Mouse (Mus musculus) liver, embryonic 14.5 days (tissue): ENCODE data around the gene Ankrd10. TPM values are rescaled to one million over a fixed set of nuclear protein-coding genes. Genes with fewer than 3 reads are reported as not detected.

ENCODE experiments used
- ATAC-seq: fragments of 200-750 bp; cut with Nextera tagmentation; 2 replicates; pipeline ENCODE4 v1.8.0; 2017; ENCODE audit warnings: moderate number of reproducible peaks, mild to moderate bottlenecking, moderate library complexity; ENCODE audit not compliant: insufficient read depth
- DNase-seq, 3 experiments: peaks; one replicate each; pipeline ENCODE4 v3.0.0-alpha.2; 2012 to 2013; ENCODE audit warnings: low read depth in 3 of 3, low spot score in 3 of 3
- H3K27ac ChIP-seq: fragments of 300-500 bp; sonication (generic); 2 replicates; pipeline ENCODE4 v1.5.1; 2014; ENCODE audit warnings: moderate library complexity, mild to moderate bottlenecking, control low read depth, inconsistent platforms
- H3K27me3 ChIP-seq: fragments of 300-500 bp; sonication (generic); 2 replicates; pipeline ENCODE4 v1.6.1; 2014; ENCODE audit warnings: mild to moderate bottlenecking, low read length, moderate library complexity; ENCODE audit not compliant: control insufficient read depth, insufficient read depth
- H3K36me3 ChIP-seq: fragments of 300-500 bp; sonication (generic); replicated peaks from 2 replicates; pipeline ENCODE4 v1.6.1; 2014; ENCODE audit warnings: low read depth; ENCODE audit not compliant: control insufficient read depth, insufficient read depth
- H3K4me1 ChIP-seq, 2 experiments: fragments of 200-500 bp in 1 of 2; fragments of 300-500 bp in 1 of 2; sonication (generic) in 1 of 2; replicated peaks; 2 replicates each; pipeline ENCODE4 v1.6.1; 2012 to 2014; ENCODE audit warnings: antibody characterized with exemption in 1 of 2, inconsistent platforms in 1 of 2, low read length in 1 of 2; ENCODE audit not compliant: control insufficient read depth in 2 of 2, insufficient read depth in 2 of 2
- H3K4me2 ChIP-seq: fragments of 300-500 bp; sonication (generic); 2 replicates; pipeline ENCODE4 v1.6.1; 2014; ENCODE audit warnings: low read depth, mild to moderate bottlenecking, control low read depth, moderate library complexity
- H3K4me3 ChIP-seq, 2 experiments: fragments of 200-500 bp in 1 of 2; fragments of 300-500 bp in 1 of 2; sonication (generic) in 1 of 2; 2 replicates each; pipeline ENCODE4 v1.5.1; 2012 to 2014; ENCODE audit warnings: low read depth in 2 of 2, low read length in 2 of 2, mild to moderate bottlenecking in 2 of 2, control low read depth in 1 of 2, inconsistent platforms in 1 of 2, moderate library complexity in 1 of 2; ENCODE audit not compliant: insufficient read depth in 1 of 2
- H3K9ac ChIP-seq: fragments of 300-500 bp; sonication (generic); replicated peaks from 2 replicates; pipeline ENCODE4 v1.6.1; 2014; ENCODE audit warnings: mild to moderate bottlenecking, control low read depth, moderate library complexity
- H3K9me3 ChIP-seq: fragments of 300-500 bp; sonication (generic); 2 replicates; pipeline ENCODE4 v1.6.1; 2016; ENCODE audit warnings: low read length, mixed read lengths; ENCODE audit not compliant: control insufficient read depth
- CTCF ChIP-seq: IDR thresholded peaks from 2 replicates; pipeline ENCODE4 v1.5.1; 2016; ENCODE audit warnings: antibody characterized with exemption, low read depth, control low read depth
- EP300 ChIP-seq: IDR thresholded peaks from 2 replicates; pipeline ENCODE4 v1.6.1; 2016; ENCODE audit warnings: antibody characterized with exemption, low read depth
- WGBS: fragments of 180-500 bp; shearing (Covaris S2); extraction: QIAGEN DNeasy Blood & Tissue Kit; methylation state at CpG from one replicate; pipeline ENCODE4 v1.1.7; 2014; ENCODE audit not compliant: insufficient replicate concordance; 5-methylcytosine and 5-hydroxymethylcytosine counted together
- polyA plus RNA-seq, 2 experiments: library from polyadenylated mRNA; depleted of rRNA in 1 of 2; stranded (reverse) in 1 of 2; unstranded in 1 of 2; fragments of >200 nt; fragmentation: Nextera tagmentation in 1 of 2; extraction: Ambion mirVana in 1 of 2; gene quantifications; 2 replicates each; pipeline versions ENCODE4 v1.2.1 to v1.2.3; 2012 to 2014

Ankrd10 gene
- polyA plus RNA-seq, 2 experiments: 17.6 to 24.8 TPM

GRCm38 (mm10) chr8:11628506-11629132 lies 6.9 kb downstream of the Ankrd10 start:
- H3K4me1 ChIP-seq: peaks cover 5 to 7% of the 10 kb centered on the region in 2 experiments; a peak in 3 of 4 replicates
- no peaks in the 10 kb centered on the region for H3K9me3 ChIP-seq
- no peak for TF ChIP-seq EP300
- TF ChIP-seq CTCF: no peak
- no peak overlapping the region for H3K4me3 ChIP-seq
- H3K27me3 ChIP-seq: no peaks in the 10 kb centered on the region
- no peak for ATAC-seq
- no peak overlapping the region for H3K4me2 ChIP-seq
- WGBS: 76% methylated on average over 7 of the region's 7 CpGs
- no peak for DNase-seq
- no peak overlapping the region for H3K27ac ChIP-seq
- no peak overlapping the region for H3K9ac ChIP-seq
- peaks cover 55% of the 10 kb centered on the region for H3K36me3 ChIP-seq

GRCm38 (mm10) chr8:11627717-11628116 lies 7.8 kb downstream of the Ankrd10 start:
- Histone ChIP-seq H3K27me3 (no peaks in the 10 kb centered on the region), H3K9ac (no peak overlapping the region), H3K4me3 (no peak overlapping the region), H3K4me1 (0 out of 4 replicates have a peak, but pooled peaks cover 0 to under 1% of the 10 kb centered on the region in 2 experiments), H3K4me2 (no peak overlapping the region), H3K9me3 (no peaks in the 10 kb centered on the region), H3K36me3 (peaks cover 56% of the 10 kb centered on the region), H3K27ac (no peak overlapping the region)
- no peak for TF ChIP-seq EP300
- no peak for TF ChIP-seq CTCF
- 78% methylated on average over 9 of the region's 9 CpGs for WGBS
- ATAC-seq: no peak
- no peak for DNase-seq

GRCm38 (mm10) chr8:11625084-11625483 lies 10.5 kb downstream of the Ankrd10 start:
- DNase-seq: no peak
- Histone ChIP-seq H3K27ac (no peak overlapping the region), H3K4me2 (no peak overlapping the region), H3K9ac (no peak overlapping the region), H3K36me3 (peaks cover 37% of the 10 kb centered on the region), H3K27me3 (no peaks in the 10 kb centered on the region), H3K4me1 (no peaks in the 10 kb centered on the region), H3K4me3 (no peak overlapping the region), H3K9me3 (no peaks in the 10 kb centered on the region)
- ATAC-seq: no peak
- TF ChIP-seq CTCF (no peak), EP300 (no peak)
- WGBS: 50% methylated on average over 4 of the region's 4 CpGs

GRCm38 (mm10) chr8:11619091-11619490 lies 16.5 kb downstream of the Ankrd10 start:
- H3K4me1 ChIP-seq: no peaks in the 10 kb centered on the region
- TF ChIP-seq EP300 (no peak), CTCF (no peak)
- DNase-seq (no peak), ATAC-seq (no peak)
- H3K27ac ChIP-seq: no peak overlapping the region
- H3K27me3 ChIP-seq: no peaks in the 10 kb centered on the region
- no peaks in the 10 kb centered on the region for H3K9me3 ChIP-seq
- H3K4me2 ChIP-seq: no peak overlapping the region
- 73% methylated on average over 3 of the region's 3 CpGs for WGBS
- H3K4me3 ChIP-seq: no peak overlapping the region
- H3K36me3 ChIP-seq: peaks cover 44% of the 10 kb centered on the region
- no peak overlapping the region for H3K9ac ChIP-seq

GRCm38 (mm10) chr8:11618063-11618462 lies 17.5 kb downstream of the Ankrd10 start:
- peaks cover 41% of the 10 kb centered on the region for H3K36me3 ChIP-seq
- WGBS: 75% methylated on average over 2 of the region's 2 CpGs

More at GRCm38 (mm10) chr8:11618063-11618462, 17.5 kb downstream of the Ankrd10 start:
- no peak for DNase-seq
- Histone ChIP-seq H3K27ac (no peak overlapping the region), H3K9me3 (no peaks in the 10 kb centered on the region), H3K9ac (no peak overlapping the region), H3K27me3 (no peaks in the 10 kb centered on the region), H3K4me2 (no peak overlapping the region), H3K4me3 (no peak overlapping the region), H3K4me1 (no peaks in the 10 kb centered on the region)
- TF ChIP-seq CTCF: no peak
- no peak for ATAC-seq
